Mouse (Mus musculus) adrenal gland, postnatal 4 days (tissue): ENCODE measurements at regions not wholly inside any gene's neighbourhood (a gene's known extent, or its start where the extent isn't known, plus 50 kb on each side); places are given as distances from the start of the nearest gene placed in this dataset.
A peak's percentile ranks its signal among the peaks of the same experiment; 100 is the strongest.

ENCODE experiments used
- DNase-seq, 2 experiments: peaks; one replicate each; pipeline ENCODE4 v3.0.0; 2021 to 2022; ENCODE audit warnings: low spot score in 2 of 2, mixed read lengths in 2 of 2

- DNase-seq, result peak; percentile 27 to 42
Observed at GRCm38 (mm10) chr14:72371702-72372277, 119.8 kb downstream of the Gm9195 start.

GRCm38 (mm10) chr14:72360829-72361520 is 130.7 kb downstream of the Gm9195 start:
- no peak for DNase-seq

- no peak for DNase-seq
Observed at GRCm38 (mm10) chr14:72360181-72360580, 131.5 kb downstream of the Gm9195 start.

GRCm38 (mm10) chr14:72357915-72358314 is 133.7 kb downstream of the Gm9195 start:
- DNase-seq, result no peak

GRCm38 (mm10) chr14:72342181-72342580 is 149.5 kb downstream of the Gm9195 start:
- DNase-seq, result no peak

- no peak for DNase-seq
Observed at GRCm38 (mm10) chr14:72341590-72342154, 150.0 kb downstream of the Gm9195 start.

- DNase-seq, result no peak
Observed at GRCm38 (mm10) chr14:72338046-72338445, 153.6 kb downstream of the Gm9195 start.

- no peak for DNase-seq
Observed at GRCm38 (mm10) chr14:72303856-72304255, 187.8 kb downstream of the Gm9195 start.

GRCm38 (mm10) chr14:72300026-72300425 is 191.6 kb downstream of the Gm9195 start:
- DNase-seq, result no peak

GRCm38 (mm10) chr14:72294631-72295030 is 197.0 kb downstream of the Gm9195 start:
- no peak for DNase-seq

- no peak for DNase-seq
Observed at GRCm38 (mm10) chr14:72293677-72294387, 197.8 kb downstream of the Gm9195 start.

- no peak for DNase-seq
Observed at GRCm38 (mm10) chr14:72292656-72293299, 198.9 kb downstream of the Gm9195 start.

GRCm38 (mm10) chr14:72277309-72277708 is 214.3 kb downstream of the Gm9195 start:
- no peak for DNase-seq

GRCm38 (mm10) chr14:72259255-72259654 is 232.4 kb downstream of the Gm9195 start:
- DNase-seq, result no peak

- DNase-seq, result no peak
Observed at GRCm38 (mm10) chr14:72241872-72242271, 249.8 kb downstream of the Gm9195 start.

- DNase-seq, result no peak
Observed at GRCm38 (mm10) chr14:72240272-72240671, 251.4 kb downstream of the Gm9195 start.

GRCm38 (mm10) chr14:72238344-72238743 is 253.3 kb downstream of the Gm9195 start:
- DNase-seq, result no peak

- DNase-seq, result no peak
Observed at GRCm38 (mm10) chr14:72234234-72235075, 257.2 kb downstream of the Gm9195 start.

- DNase-seq, result no peak
Observed at GRCm38 (mm10) chr14:72227853-72228252, 263.8 kb downstream of the Gm9195 start.

- DNase-seq, result no peak
Observed at GRCm38 (mm10) chr14:72227441-72227840, 264.2 kb downstream of the Gm9195 start.

- DNase-seq, result no peak
Observed at GRCm38 (mm10) chr14:72226946-72227345, 264.7 kb downstream of the Gm9195 start.
